Mouse (Mus musculus): Measurements from ENCODE around the gene Dnajc27. TPM values are rescaled to one million over a fixed set of nuclear protein-coding genes. Genes with fewer than 3 reads are reported as not detected.

Dnajc27 gene
- polyA plus RNA-seq, 1 experiment from 2014 or later = 21.8 TPM

GRCm38 (mm10) chr12:4050861-4051425 lies 31.4 kb upstream of the Dnajc27 start:
- Histone ChIP-seq H3K4me3 (replicated peaks; ENCODE audit: low read length) (no peak overlapping the region), H3K27ac (no peak overlapping the region), H3K4me2 (replicated peaks) (no peak overlapping the region), H3K36me3 (replicated peaks; ENCODE audit: control insufficient read depth, insufficient read depth) (no peaks in the 10 kb centered on the region), H3K9ac (no peak overlapping the region), H3K4me1 (replicated peaks; ENCODE audit: control insufficient read depth, insufficient read depth, low read length) (no peaks in the 10 kb centered on the region), H3K27me3 (ENCODE audit: control insufficient read depth, insufficient read depth, low read length) (no peaks in the 10 kb centered on the region), H3K9me3 (ENCODE audit: control insufficient read depth, low read length) (no peaks in the 10 kb centered on the region)
- no peak for DNase-seq (ENCODE audit: low spot score)
- 74% methylated on average over 9 of the region's 9 CpGs for WGBS
- ATAC-seq (ENCODE audit: low FRiP score) = no peak

GRCm38 (mm10) chr12:4053643-4054042 lies 28.7 kb upstream of the Dnajc27 start:
- H3K9me3 ChIP-seq (ENCODE audit: control insufficient read depth, low read length) = no peaks in the 10 kb centered on the region
- 87% methylated on average over 3 of the region's 3 CpGs for WGBS
- ATAC-seq (ENCODE audit: low FRiP score) (no peak), DNase-seq (ENCODE audit: low spot score) (no peak)
- no peaks in the 10 kb centered on the region for H3K27me3 ChIP-seq (ENCODE audit: control insufficient read depth, insufficient read depth, low read length)
- H3K4me2 ChIP-seq (replicated peaks) = no peak overlapping the region
- H3K36me3 ChIP-seq (replicated peaks; ENCODE audit: control insufficient read depth, insufficient read depth) = no peaks in the 10 kb centered on the region
- H3K27ac ChIP-seq = no peak overlapping the region
- no peak overlapping the region for H3K9ac ChIP-seq
- no peaks in the 10 kb centered on the region for H3K4me1 ChIP-seq (replicated peaks; ENCODE audit: control insufficient read depth, insufficient read depth, low read length)
- H3K4me3 ChIP-seq (replicated peaks; ENCODE audit: low read length) = no peak overlapping the region

GRCm38 (mm10) chr12:4054845-4055244 lies 27.5 kb upstream of the Dnajc27 start:
- no peak for DNase-seq (ENCODE audit: low spot score)
- H3K4me2 ChIP-seq (replicated peaks) = no peak overlapping the region
- H3K9me3 ChIP-seq (ENCODE audit: control insufficient read depth, low read length) = no peaks in the 10 kb centered on the region
- 43% methylated on average over 4 of the region's 4 CpGs for WGBS
- ATAC-seq (ENCODE audit: low FRiP score) = no peak
- H3K27ac ChIP-seq = no peak overlapping the region
- H3K36me3 ChIP-seq (replicated peaks; ENCODE audit: control insufficient read depth, insufficient read depth) = no peaks in the 10 kb centered on the region
- no peaks in the 10 kb centered on the region for H3K27me3 ChIP-seq (ENCODE audit: control insufficient read depth, insufficient read depth, low read length)
- H3K4me1 ChIP-seq (replicated peaks; ENCODE audit: control insufficient read depth, insufficient read depth, low read length) = no peaks in the 10 kb centered on the region
- no peak overlapping the region for H3K9ac ChIP-seq
- no peak overlapping the region for H3K4me3 ChIP-seq (replicated peaks; ENCODE audit: low read length)

- Histone ChIP-seq H3K9me3 (ENCODE audit: control insufficient read depth, low read length) (no peaks in the 10 kb centered on the region), H3K36me3 (replicated peaks; ENCODE audit: control insufficient read depth, insufficient read depth) (no peaks in the 10 kb centered on the region), H3K9ac (no peak overlapping the region), H3K27ac (no peak overlapping the region), H3K4me3 (replicated peaks; ENCODE audit: low read length) (no peak overlapping the region), H3K4me2 (replicated peaks) (no peak overlapping the region), H3K27me3 (ENCODE audit: control insufficient read depth, insufficient read depth, low read length) (no peaks in the 10 kb centered on the region), H3K4me1 (replicated peaks; ENCODE audit: control insufficient read depth, insufficient read depth, low read length) (no peaks in the 10 kb centered on the region)
- no peak for DNase-seq (ENCODE audit: low spot score)
- ATAC-seq (ENCODE audit: low FRiP score) = no peak
- 66% methylated on average over 9 of the region's 9 CpGs for WGBS
These were observed 24.1 kb upstream of the Dnajc27 start for GRCm38 (mm10) chr12:4058321-4058720.

GRCm38 (mm10) chr12:4059683-4060082 lies 22.7 kb upstream of the Dnajc27 start:
- Histone ChIP-seq H3K9ac (no peak overlapping the region), H3K36me3 (replicated peaks; ENCODE audit: control insufficient read depth, insufficient read depth) (no peaks in the 10 kb centered on the region), H3K4me2 (replicated peaks) (no peak overlapping the region), H3K4me1 (replicated peaks; ENCODE audit: control insufficient read depth, insufficient read depth, low read length) (no peaks in the 10 kb centered on the region), H3K4me3 (replicated peaks; ENCODE audit: low read length) (no peak overlapping the region), H3K9me3 (ENCODE audit: control insufficient read depth, low read length) (no peaks in the 10 kb centered on the region), H3K27ac (no peak overlapping the region), H3K27me3 (ENCODE audit: control insufficient read depth, insufficient read depth, low read length) (no peaks in the 10 kb centered on the region)
- no peak for DNase-seq (ENCODE audit: low spot score)
- WGBS = 89% methylated on average over 4 of the region's 4 CpGs
- no peak for ATAC-seq (ENCODE audit: low FRiP score)

- no peak for ATAC-seq (ENCODE audit: low FRiP score)
- H3K27me3 ChIP-seq (ENCODE audit: control insufficient read depth, insufficient read depth, low read length) = no peaks in the 10 kb centered on the region
These were observed 16.9 kb upstream of the Dnajc27 start for GRCm38 (mm10) chr12:4065498-4065897.

GRCm38 (mm10) chr12:4065944-4066343 lies 16.4 kb upstream of the Dnajc27 start:
- Histone ChIP-seq H3K9ac (0 out of 2 replicates have a peak overlapping the region, but pooled peaks have one; percentile 31), H3K27ac (no peak overlapping the region), H3K4me1 (replicated peaks; ENCODE audit: control insufficient read depth, insufficient read depth, low read length) (no peaks in the 10 kb centered on the region), H3K27me3 (ENCODE audit: control insufficient read depth, insufficient read depth, low read length) (no peaks in the 10 kb centered on the region), H3K4me2 (replicated peaks) (no peak overlapping the region), H3K4me3 (replicated peaks; ENCODE audit: low read length) (no peak overlapping the region), H3K9me3 (ENCODE audit: control insufficient read depth, low read length) (no peaks in the 10 kb centered on the region), H3K36me3 (replicated peaks; ENCODE audit: control insufficient read depth, insufficient read depth) (no peaks in the 10 kb centered on the region)
- WGBS = 80% methylated on average over 8 of the region's 8 CpGs
- DNase-seq (ENCODE audit: low spot score) = no peak
- ATAC-seq (ENCODE audit: low FRiP score) = no peak

More at GRCm38 (mm10) chr12:4065498-4065897, 16.9 kb upstream of the Dnajc27 start:
- no peaks in the 10 kb centered on the region for H3K4me1 ChIP-seq (replicated peaks; ENCODE audit: control insufficient read depth, insufficient read depth, low read length)
- H3K27ac ChIP-seq = no peak overlapping the region
- no peaks in the 10 kb centered on the region for H3K9me3 ChIP-seq (ENCODE audit: control insufficient read depth, low read length)
- no peaks in the 10 kb centered on the region for H3K36me3 ChIP-seq (replicated peaks; ENCODE audit: control insufficient read depth, insufficient read depth)
- H3K9ac ChIP-seq = no peak overlapping the region
- no peak for DNase-seq (ENCODE audit: low spot score)
- H3K4me3 ChIP-seq (replicated peaks; ENCODE audit: low read length) = no peak overlapping the region
- H3K4me2 ChIP-seq (replicated peaks) = no peak overlapping the region
- WGBS = 98% methylated on average over 2 of the region's 2 CpGs

GRCm38 (mm10) chr12:4066681-4067459 lies 15.5 kb upstream of the Dnajc27 start:
- ATAC-seq (ENCODE audit: low FRiP score) (no peak), DNase-seq (ENCODE audit: low spot score) (no peak)
- Histone ChIP-seq H3K36me3 (replicated peaks; ENCODE audit: control insufficient read depth, insufficient read depth) (no peaks in the 10 kb centered on the region), H3K4me1 (replicated peaks; ENCODE audit: control insufficient read depth, insufficient read depth, low read length) (no peaks in the 10 kb centered on the region), H3K9me3 (ENCODE audit: control insufficient read depth, low read length) (no peaks in the 10 kb centered on the region), H3K9ac (peak overlapping the region; percentile 31; the same call in 1 of the 2 replicates), H3K27me3 (ENCODE audit: control insufficient read depth, insufficient read depth, low read length) (no peaks in the 10 kb centered on the region), H3K4me3 (replicated peaks; ENCODE audit: low read length) (no peak overlapping the region), H3K27ac (no peak overlapping the region), H3K4me2 (replicated peaks) (no peak overlapping the region)
- 73% methylated on average over 6 of the region's 6 CpGs for WGBS

GRCm38 (mm10) chr12:4068551-4068950 lies 13.8 kb upstream of the Dnajc27 start:
- H3K9ac ChIP-seq = no peak overlapping the region
- H3K9me3 ChIP-seq (ENCODE audit: control insufficient read depth, low read length) = no peaks in the 10 kb centered on the region
- H3K4me2 ChIP-seq (replicated peaks) = no peak overlapping the region
- ATAC-seq (ENCODE audit: low FRiP score) (no peak), DNase-seq (ENCODE audit: low spot score) (no peak)
- H3K27me3 ChIP-seq (ENCODE audit: control insufficient read depth, insufficient read depth, low read length) = no peaks in the 10 kb centered on the region
- H3K4me1 ChIP-seq (replicated peaks; ENCODE audit: control insufficient read depth, insufficient read depth, low read length) = no peaks in the 10 kb centered on the region
- WGBS = 83% methylated on average over 4 of the region's 4 CpGs
- H3K4me3 ChIP-seq (replicated peaks; ENCODE audit: low read length) = no peak overlapping the region
- H3K27ac ChIP-seq = no peak overlapping the region
- no peaks in the 10 kb centered on the region for H3K36me3 ChIP-seq (replicated peaks; ENCODE audit: control insufficient read depth, insufficient read depth)

All from hindbrain, embryonic 14.5 days (tissue).